Mouse (Mus musculus) megakaryocyte, embryonic 14.5 days (primary cell): Measurements from ENCODE around the gene Sft2d1.

Experiments
- FLI1 ChIP-seq: IDR thresholded peaks from 2 replicates; pipeline ENCODE4 v1.6.1; 2012; ENCODE audit warnings: low read length, inconsistent platforms, mixed read lengths
- GATA1 ChIP-seq: IDR thresholded peaks from 3 replicates; pipeline ENCODE4 v1.6.1; 2012; ENCODE audit warnings: mixed read lengths, low read length, inconsistent platforms, borderline replicate concordance

GRCm38 (mm10) chr17:8347765-8348285 lies 36.9 kb downstream of the Sft2d1 start:
- TF ChIP-seq GATA1: no peak
- no peak for TF ChIP-seq FLI1
